Mouse (Mus musculus): ENCODE results near the gene Olfr1284. TPM values are rescaled to one million over a fixed set of nuclear protein-coding genes. Genes with fewer than 3 reads are reported as not detected.
"Not testable (repeated sequence)": the region's sequence is repeated elsewhere in the genome, so short reads cannot be mapped to it uniquely, and the experiment has no call there.

Gene Olfr1284
- total RNA-seq (2017): not detected in 3 replicates

DNA sequence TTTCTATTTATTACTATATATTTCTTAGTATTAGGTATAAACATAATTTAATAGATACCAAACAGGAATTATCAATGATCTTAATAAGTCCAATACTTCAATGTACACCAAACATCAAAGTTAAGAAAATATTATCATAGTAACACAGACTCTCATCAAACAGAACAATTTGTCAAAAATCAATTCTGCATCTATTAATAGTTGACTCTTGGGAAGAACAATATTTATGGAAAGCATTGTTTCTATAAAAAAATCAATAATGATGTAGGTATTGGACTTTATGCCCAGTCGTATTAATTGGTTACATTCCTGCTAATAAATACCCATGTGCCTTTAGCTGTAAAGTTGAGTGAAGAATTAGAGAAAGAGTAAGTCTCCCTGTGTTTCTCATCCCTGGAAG lies at the start of gene Olfr1284:
Gene Olfr1284, plus strand, starts transcription at position 301 of the 400 bp plus-strand sequence.
- ATAC-seq (replicated peaks; ENCODE audit: insufficient number of reproducible peaks, low FRiP score, low TSS enrichment, poor library complexity, severe bottlenecking): no peak

- no peak for ATAC-seq (replicated peaks; ENCODE audit: insufficient number of reproducible peaks, low FRiP score, low TSS enrichment, poor library complexity, severe bottlenecking)
Measured at GRCm38 (mm10) chr2:111326220-111326619, 49.1 kb upstream of the Olfr1284 start, which contains the start of gene Olfr1281. Gene Olfr1281 (plus strand): TSS chr2:111326520.

DNA sequence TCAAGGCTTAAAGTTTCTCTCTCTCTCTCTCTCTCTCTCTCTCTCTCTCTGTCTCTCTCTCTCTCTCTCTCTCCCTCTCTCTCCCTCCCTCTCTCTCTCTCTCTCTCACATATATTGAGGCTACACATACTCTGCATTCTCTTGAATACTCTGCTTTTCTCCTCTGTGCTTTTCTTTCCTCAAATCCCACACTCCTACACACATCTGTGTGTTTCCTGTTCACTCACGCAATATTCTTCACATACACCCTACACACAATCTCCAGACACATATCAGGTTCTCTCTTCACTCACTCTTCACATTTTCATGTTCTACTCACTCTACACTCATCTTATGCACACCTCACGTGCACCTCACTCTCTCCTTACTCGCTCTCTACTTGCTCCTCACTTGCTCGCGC lies 41.6 kb upstream of the Olfr1284 start:
- not testable (repeated sequence) for ATAC-seq (replicated peaks; ENCODE audit: insufficient number of reproducible peaks, low FRiP score, low TSS enrichment, poor library complexity, severe bottlenecking)

GRCm38 (mm10) chr2:111335976-111336375 lies 39.3 kb upstream of the Olfr1284 start, which contains the start of gene Olfr1282:
Gene Olfr1282 (minus strand): TSS chr2:111336076.
- ATAC-seq (replicated peaks; ENCODE audit: insufficient number of reproducible peaks, low FRiP score, low TSS enrichment, poor library complexity, severe bottlenecking): no peak

- ATAC-seq (replicated peaks; ENCODE audit: insufficient number of reproducible peaks, low FRiP score, low TSS enrichment, poor library complexity, severe bottlenecking): no peak
Measured at GRCm38 (mm10) chr2:111366490-111366889, 8.8 kb upstream of the Olfr1284 start, which contains the start of gene Olfr1283. Gene Olfr1283 (plus strand): TSS chr2:111366790.

- no peak for ATAC-seq (replicated peaks; ENCODE audit: insufficient number of reproducible peaks, low FRiP score, low TSS enrichment, poor library complexity, severe bottlenecking)
Measured at GRCm38 (mm10) chr2:111422931-111423330, 47.6 kb downstream of the Olfr1284 start, which contains the start of gene Olfr1286. Gene Olfr1286 (minus strand): TSS chr2:111423115.

Other genes with a start within 250 kb of the Olfr1284 start
- gene Gm15130, start 222.6 kb upstream of the Olfr1284 start, total RNA-seq (2017): not detected in 3 replicates
- gene 4930430A15Rik, start 145.9 kb upstream of the Olfr1284 start, total RNA-seq (2017): not detected in 3 replicates
- not detected in 3 replicates for gene Olfr1275, start 140.2 kb upstream of the Olfr1284 start, total RNA-seq (2017)
- gene Olfr1276, start 121.0 kb upstream of the Olfr1284 start, total RNA-seq (2017): not detected in 3 replicates
- not detected in 3 replicates for gene Olfr1277, start 101.4 kb upstream of the Olfr1284 start, total RNA-seq (2017)
- gene Olfr1278, start 85.4 kb upstream of the Olfr1284 start, total RNA-seq (2017): not detected in 3 replicates
- not detected in 3 replicates for gene Olfr1279, start 74.9 kb upstream of the Olfr1284 start, total RNA-seq (2017)
- gene Olfr1280, start 61.5 kb upstream of the Olfr1284 start, total RNA-seq (2017): not detected in 3 replicates
- gene Olfr1281, start 49.0 kb upstream of the Olfr1284 start, total RNA-seq (2017): not detected in 3 replicates
- gene Olfr1282, start 39.4 kb upstream of the Olfr1284 start, total RNA-seq (2017): not detected in 3 replicates
- not detected in 3 replicates for gene Olfr1283, start 8.7 kb upstream of the Olfr1284 start, total RNA-seq (2017)
- not detected in 3 replicates for gene Olfr1286, start 47.6 kb downstream of the Olfr1284 start, total RNA-seq (2017)
- gene Olfr1287, start 73.6 kb downstream of the Olfr1284 start, total RNA-seq (2017): not detected in 3 replicates
- not detected in 3 replicates for gene Olfr1288, start 98.6 kb downstream of the Olfr1284 start, total RNA-seq (2017)
- gene Olfr1289, start 105.3 kb downstream of the Olfr1284 start, total RNA-seq (2017): not detected in 3 replicates
- gene Olfr1290, start 118.3 kb downstream of the Olfr1284 start, total RNA-seq (2017): not detected in 3 replicates
- gene Olfr1291-ps1, start 121.7 kb downstream of the Olfr1284 start, total RNA-seq (2017): not detected in 3 replicates
- gene Olfr1293-ps, start 149.7 kb downstream of the Olfr1284 start, total RNA-seq (2017): not detected in 3 replicates
- not detected in 3 replicates for gene Olfr1294, start 164.8 kb downstream of the Olfr1284 start, total RNA-seq (2017)
- not detected in 3 replicates for gene Olfr1295, start 194.2 kb downstream of the Olfr1284 start, total RNA-seq (2017)